Mouse (Mus musculus) bone marrow macrophage, adult 2 months (primary cell): Measurements from ENCODE around the gene Bpifa5. TPM values are rescaled to one million over a fixed set of nuclear protein-coding genes. Genes with fewer than 3 reads are reported as not detected.
"Not testable (repeated sequence)": the region's sequence is repeated elsewhere in the genome, so short reads cannot be mapped to it uniquely, and the experiment has no call there.

ENCODE experiments used
- H3K27ac ChIP-seq: 2 replicates; pipeline ENCODE4 v1.5.1; 2012; ENCODE audit warnings: low read depth, low read length; ENCODE audit not compliant: insufficient read depth
- H3K4me1 ChIP-seq: 2 replicates; pipeline ENCODE4 v1.6.1; 2012; ENCODE audit warnings: low read length; ENCODE audit not compliant: control insufficient read depth, insufficient read depth
- H3K4me3 ChIP-seq: 2 replicates; pipeline ENCODE4 v1.5.1; 2012; ENCODE audit warnings: mild to moderate bottlenecking, low read length, moderate library complexity; ENCODE audit not compliant: insufficient read depth
- CTCF ChIP-seq: IDR thresholded peaks from 2 replicates; pipeline ENCODE4 v1.5.1; 2012; ENCODE audit warnings: low read depth, mild to moderate bottlenecking, low read length, moderate library complexity
- POLR2A ChIP-seq: IDR thresholded peaks from 2 replicates; pipeline ENCODE4 v1.6.1; 2012; ENCODE audit warnings: mild to moderate bottlenecking, low read depth, low read length, borderline replicate concordance
- polyA plus RNA-seq: library from polyadenylated mRNA; stranded (reverse); fragments of >200 nt; gene quantifications from 2 replicates; pipeline ENCODE4 v1.2.4, GENCODE M21; 2012; ENCODE audit not compliant: missing spikeins, insufficient read depth, insufficient read length

The Bpifa5 gene
- polyA plus RNA-seq, 1 experiment: not detected

DNA sequence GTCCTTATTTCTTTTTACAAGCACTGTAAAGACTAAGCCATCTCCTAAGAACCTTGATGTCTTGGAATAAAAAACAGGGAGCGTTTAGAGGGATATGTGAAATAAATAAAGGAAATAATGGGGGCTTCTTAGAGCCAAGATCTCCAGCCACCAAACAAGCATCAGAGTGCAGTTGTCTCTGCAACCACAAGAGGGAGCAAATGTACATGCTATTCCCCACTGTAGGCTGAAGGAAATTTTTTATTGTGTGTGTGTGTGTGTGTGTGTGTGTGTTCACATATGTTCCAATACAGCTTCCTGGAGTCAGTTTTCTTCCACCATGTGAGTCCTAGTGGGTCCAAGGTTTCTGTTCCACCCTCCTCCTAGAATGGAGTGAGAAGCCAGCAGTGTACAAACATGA is 10.9 kb downstream of the Bpifa5 start:
- TF ChIP-seq POLR2A: no peak
- TF ChIP-seq CTCF: no peak
- Histone ChIP-seq H3K27ac (no peak overlapping the region), H3K4me1 (no peaks in the 10 kb centered on the region), H3K4me3 (no peak overlapping the region)

DNA sequence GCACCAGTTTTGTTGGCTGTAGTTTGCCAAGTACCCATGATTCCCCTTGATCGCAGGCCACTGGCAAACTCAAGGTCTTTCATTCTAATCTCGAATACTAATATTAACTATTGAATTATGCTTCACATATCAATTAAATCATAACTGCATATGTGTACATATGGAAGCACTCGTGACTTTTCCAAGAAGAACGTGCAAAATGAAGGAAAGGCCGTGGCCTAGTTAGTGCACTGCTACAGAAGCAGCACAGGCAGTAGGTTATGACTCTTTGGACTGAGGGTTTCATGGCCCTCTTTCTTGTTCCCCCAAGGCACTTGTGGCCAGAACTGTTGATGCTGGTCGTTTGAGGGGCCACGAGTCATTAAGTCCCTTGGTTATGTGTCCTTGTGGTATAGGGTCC is 19.5 kb downstream of the Bpifa5 start:
- not testable (repeated sequence) for H3K4me3 ChIP-seq, H3K4me1 ChIP-seq, H3K27ac ChIP-seq

DNA sequence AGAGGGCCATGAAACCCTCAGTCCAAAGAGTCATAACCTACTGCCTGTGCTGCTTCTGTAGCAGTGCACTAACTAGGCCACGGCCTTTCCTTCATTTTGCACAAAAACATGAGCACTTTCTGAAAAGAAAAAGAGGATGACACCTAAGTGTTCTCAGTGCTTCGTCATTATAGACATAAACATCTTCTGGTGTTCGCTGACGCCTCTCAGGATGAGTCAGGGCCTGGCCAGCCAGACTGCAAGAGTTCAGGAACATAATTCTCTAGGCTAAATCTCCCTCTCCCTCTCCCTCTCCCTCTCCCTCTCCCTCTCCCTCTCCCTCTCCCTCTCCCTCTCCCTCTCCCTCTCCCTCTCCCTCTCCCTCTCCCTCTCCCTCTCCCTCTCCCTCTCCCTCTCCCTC is 20.7 kb downstream of the Bpifa5 start:
- H3K4me1 ChIP-seq, H3K4me3 ChIP-seq, H3K27ac ChIP-seq: not testable (repeated sequence)

DNA sequence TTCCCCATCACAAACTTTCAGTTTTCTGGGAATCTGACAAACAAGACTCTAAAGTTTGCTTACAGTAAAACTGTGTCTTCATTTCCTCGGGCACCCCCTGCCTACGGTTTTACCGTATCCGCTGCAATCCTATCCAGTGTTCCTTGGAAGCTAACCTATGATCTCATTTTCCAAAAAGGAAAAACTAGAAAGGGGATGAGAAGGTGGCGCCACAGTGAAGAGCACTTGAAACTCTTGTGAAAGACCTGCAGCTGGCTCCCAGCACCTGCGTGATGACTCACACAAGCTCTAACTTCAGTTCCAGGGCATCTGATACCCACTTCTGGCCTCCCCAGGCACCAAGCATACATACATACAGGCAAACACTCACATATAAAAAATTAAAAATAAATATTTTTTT is 22.9 kb downstream of the Bpifa5 start:
- no peak overlapping the region for H3K27ac ChIP-seq
- TF ChIP-seq CTCF (no peak), POLR2A (no peak)
- H3K4me3 ChIP-seq: no peak overlapping the region
- no peaks in the 10 kb centered on the region for H3K4me1 ChIP-seq

DNA sequence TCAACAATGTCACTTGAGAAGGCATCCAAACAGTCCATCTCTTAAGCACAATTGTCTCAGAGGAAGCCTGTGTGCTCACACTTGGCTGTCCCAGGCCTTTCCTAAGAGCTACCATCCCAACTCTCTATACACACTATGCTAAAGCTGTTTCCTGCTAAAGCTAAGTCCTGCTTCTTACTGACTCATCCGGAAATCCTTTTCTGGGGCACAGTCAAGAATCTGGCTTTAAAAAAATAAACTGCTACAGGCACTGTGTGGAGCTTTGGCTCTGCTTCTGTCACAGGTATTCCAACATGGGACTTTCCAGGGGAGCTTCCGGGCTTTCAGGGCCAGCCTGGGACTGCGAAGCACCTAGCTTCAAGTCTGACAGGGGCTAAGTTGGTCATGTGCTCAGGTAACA is 23.3 kb downstream of the Bpifa5 start:
- Histone ChIP-seq H3K27ac (no peak overlapping the region), H3K4me3 (no peak overlapping the region), H3K4me1 (no peaks in the 10 kb centered on the region)
- no peak for TF ChIP-seq POLR2A
- TF ChIP-seq CTCF: no peak

DNA sequence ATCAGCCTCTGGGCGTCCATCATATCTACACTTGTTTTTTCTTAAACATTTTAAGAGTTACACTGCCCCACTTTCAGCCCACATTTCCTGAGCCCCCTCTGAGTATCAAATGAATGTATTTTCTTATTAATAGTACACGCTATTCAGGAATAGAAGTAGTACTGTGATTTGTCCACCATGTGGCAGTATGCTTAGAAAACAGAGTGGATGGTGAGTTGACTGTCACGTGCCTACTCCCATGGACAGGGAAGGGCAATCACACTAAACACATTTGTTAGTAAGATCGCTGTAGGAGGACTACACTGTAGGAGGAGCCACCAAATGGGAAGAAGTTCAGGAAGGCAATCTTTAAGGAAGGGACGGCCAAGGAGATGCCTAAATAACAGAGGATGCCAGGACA is 25.1 kb downstream of the Bpifa5 start:
- Histone ChIP-seq H3K27ac (no peak overlapping the region), H3K4me1 (no peaks in the 10 kb centered on the region), H3K4me3 (no peak overlapping the region)
- no peak for TF ChIP-seq CTCF
- no peak for TF ChIP-seq POLR2A

DNA sequence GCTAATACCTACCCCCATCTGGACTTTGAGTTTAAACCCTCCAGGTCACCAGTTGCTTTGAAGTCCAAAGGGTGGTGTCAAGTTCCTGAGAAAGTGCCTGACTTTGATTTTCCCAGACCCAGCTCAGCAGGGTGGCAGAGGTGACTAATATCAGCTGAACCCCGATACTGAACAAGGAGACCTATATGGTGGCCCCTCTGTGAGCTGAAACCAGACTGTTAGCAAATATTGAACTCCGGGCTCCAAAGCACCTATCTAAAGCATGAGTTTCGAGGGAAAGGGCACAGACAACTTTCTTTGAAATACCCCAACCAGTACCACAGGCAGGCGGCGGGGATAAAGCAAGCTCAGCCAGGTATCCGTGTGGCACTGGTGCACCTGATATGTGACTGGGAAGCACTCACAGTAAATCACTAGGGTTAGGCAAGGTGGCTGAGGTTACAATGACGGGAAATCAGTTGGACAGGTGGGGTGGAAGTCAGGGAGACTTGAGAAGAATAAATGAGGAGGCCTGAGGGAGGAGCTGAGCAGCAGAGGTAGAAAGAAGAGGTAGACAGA is 27.5 kb downstream of the Bpifa5 start:
- H3K4me3 ChIP-seq: no peak overlapping the region
- no peak for TF ChIP-seq CTCF
- TF ChIP-seq POLR2A: no peak
- no peaks in the 10 kb centered on the region for H3K4me1 ChIP-seq
- no peak overlapping the region for H3K27ac ChIP-seq

DNA sequence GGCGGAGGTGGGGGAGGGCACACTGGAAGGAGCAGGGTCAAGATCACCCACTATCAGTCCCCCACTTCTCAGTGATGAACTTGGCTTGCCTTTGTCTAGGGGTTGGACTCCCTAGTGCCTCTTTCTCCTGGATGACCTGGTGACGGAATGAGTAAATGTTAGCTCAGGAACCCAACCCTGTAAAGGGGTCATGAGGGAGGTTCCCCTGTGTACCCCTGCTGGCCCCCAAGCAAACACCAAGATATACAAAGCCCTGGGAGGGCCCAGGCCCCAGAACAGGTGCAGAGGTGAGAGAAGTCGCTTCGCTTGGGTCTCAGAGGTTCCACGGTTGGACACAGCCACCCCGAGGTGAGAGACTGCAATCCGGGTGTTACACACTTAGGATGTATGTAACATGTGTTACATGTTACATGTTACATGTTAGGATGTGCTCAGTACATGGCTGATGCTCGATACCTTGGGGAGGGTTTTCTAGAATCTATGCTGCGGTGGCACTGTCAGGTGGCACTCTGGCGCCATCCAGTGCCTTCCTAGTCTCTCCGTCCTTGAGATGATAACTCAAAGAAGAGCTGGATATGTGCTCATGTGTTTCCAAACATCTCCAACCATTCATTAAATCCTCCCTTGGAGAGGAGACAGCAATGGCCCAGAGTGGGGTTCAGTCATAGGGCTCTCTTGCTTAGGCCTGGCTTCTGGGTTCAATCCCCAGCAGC is 28.3 kb downstream of the Bpifa5 start, which contains the start of gene Bpifb1:
Gene Bpifb1, plus strand, starts transcription at position 273 of the 713 bp plus-strand sequence.
- no peak within 1 kb of the TSS for H3K4me3 ChIP-seq
- H3K4me1 ChIP-seq: no peaks in the 10 kb centered on the region
- no peak within 1 kb of the TSS for H3K27ac ChIP-seq
- TF ChIP-seq CTCF (no peak), POLR2A (no peak)

DNA sequence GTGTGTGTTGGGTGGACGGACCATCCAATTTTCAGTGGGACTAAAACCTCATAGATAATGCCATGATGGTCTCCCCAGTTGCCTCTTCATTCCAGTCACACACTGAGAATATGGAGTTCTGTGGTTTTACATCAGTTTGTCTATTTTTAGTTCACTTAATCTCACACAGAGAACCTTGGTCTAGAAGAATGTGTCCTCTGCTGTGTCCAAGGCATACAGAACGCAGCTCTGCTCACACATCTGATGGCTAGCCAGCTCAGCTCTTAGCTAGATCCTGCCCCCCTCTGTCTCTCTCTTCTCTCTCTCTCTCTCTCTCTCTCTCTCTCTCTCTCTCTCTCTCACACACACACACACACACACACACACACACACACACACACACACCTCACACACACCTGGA is 29.7 kb downstream of the Bpifa5 start:
- Histone ChIP-seq H3K4me1 (no peaks in the 10 kb centered on the region), H3K4me3 (no peak overlapping the region), H3K27ac (no peak overlapping the region)
- no peak for TF ChIP-seq CTCF
- TF ChIP-seq POLR2A: no peak

DNA sequence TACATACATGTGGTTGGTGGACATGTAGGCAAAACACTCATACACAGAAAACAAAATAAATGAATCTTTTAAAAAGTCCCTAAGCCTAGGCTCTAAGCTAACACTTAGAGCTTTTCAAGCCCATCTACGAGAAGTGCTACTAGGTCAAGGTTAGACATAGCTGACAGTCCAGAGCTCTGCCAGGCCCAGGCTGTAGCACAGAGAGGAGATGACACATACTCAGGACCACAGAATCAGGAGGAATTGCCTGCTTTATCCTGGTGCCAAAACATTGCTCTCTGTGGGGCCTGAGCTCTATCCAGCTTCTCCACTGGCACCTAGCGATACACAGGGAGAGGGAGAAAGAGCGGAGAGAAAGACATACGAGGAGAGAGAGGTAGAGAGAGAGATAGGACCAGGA is 30.7 kb downstream of the Bpifa5 start:
- TF ChIP-seq CTCF: no peak
- TF ChIP-seq POLR2A: no peak
- no peak overlapping the region for H3K27ac ChIP-seq

DNA sequence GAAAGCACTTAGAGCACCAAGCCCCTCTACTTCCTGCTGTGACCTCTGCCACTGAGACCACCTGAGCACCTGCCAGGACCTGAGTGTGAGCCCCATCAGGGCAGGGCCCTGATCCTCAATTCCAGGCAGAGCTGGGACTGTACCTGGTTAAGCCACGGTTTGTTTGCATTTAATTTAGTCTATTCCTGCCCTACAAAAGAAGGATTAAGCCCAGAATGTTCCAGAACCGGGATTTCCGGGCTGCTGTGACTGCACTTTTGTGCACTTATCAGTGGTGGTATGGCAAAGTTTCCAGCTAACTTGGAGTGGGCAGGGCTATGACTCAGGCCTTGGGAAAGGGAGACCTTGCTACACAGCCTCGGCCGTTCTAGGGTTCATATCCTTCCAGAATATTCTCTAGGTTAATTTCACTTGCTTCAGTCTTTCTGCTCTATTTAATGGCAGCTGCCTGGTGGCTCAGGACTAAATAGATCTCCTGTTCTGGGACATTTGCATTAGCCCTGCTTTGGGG is 31.6 kb downstream of the Bpifa5 start:
- Histone ChIP-seq H3K4me1 (no peaks in the 10 kb centered on the region), H3K4me3 (no peak overlapping the region), H3K27ac (no peak overlapping the region)
- TF ChIP-seq POLR2A: no peak
- TF ChIP-seq CTCF: no peak

More for the DNA sequence above, 30.7 kb downstream of the Bpifa5 start:
- no peak overlapping the region for H3K4me3 ChIP-seq
- no peaks in the 10 kb centered on the region for H3K4me1 ChIP-seq
